ENCODE assay signal across 12 mouse cellular contexts in genomic region chr11:87579713-87580112, GRCm38 (mm10). TPM values are rescaled to one million over a fixed set of nuclear protein-coding genes. Genes with fewer than 3 reads are reported as not detected.
DNase-seq lines count a peak whose midpoint lies in the region; ATAC-seq lines count a peak whose summit lies in the region.
"Had no signal": no experiment of that assay in that cellular context is flagged by ENCODE, and none has a peak within 500 bp of the region (broad histone marks: within the 10 kb centered on the region; RNA-seq: fewer than 3 reads in every experiment).

No protein-coding gene starts in this region.

- no peak for ATAC-seq in heart, embryonic 11.5 days (replicated peaks; ENCODE audit: insufficient number of reproducible peaks, low FRiP score, low TSS enrichment)
- ATAC-seq in limb, embryonic 12.5 days (ENCODE audit: insufficient number of reproducible peaks, insufficient read depth, low FRiP score, low TSS enrichment, low read depth): no peak
- no peak for ATAC-seq in liver, embryonic 15.5 days (ENCODE audit: insufficient read depth)
- no peak for ATAC-seq in neural tube, embryonic 15.5 days (ENCODE audit: low FRiP score)

- H3K9me3 ChIP-seq in heart, embryonic 11.5 days (replicated peaks; ENCODE audit: control insufficient read depth, low read length): no peaks in the 10 kb centered on the region
- H3K9me3 ChIP-seq in limb, embryonic 12.5 days: no peaks in the 10 kb centered on the region
- no peaks in the 10 kb centered on the region for H3K9me3 ChIP-seq in limb, embryonic 10.5 days (replicated peaks)
- no peaks in the 10 kb centered on the region for H3K9me3 ChIP-seq in liver, embryonic 15.5 days (replicated peaks)
- no peaks in the 10 kb centered on the region for H3K9me3 ChIP-seq in neural tube, embryonic 15.5 days (replicated peaks)

- no peak overlapping the region for H3K4me3 ChIP-seq in heart, embryonic 11.5 days (ENCODE audit: low read depth, low read length)
- no peak overlapping the region for H3K4me3 ChIP-seq in limb, embryonic 12.5 days (replicated peaks)
- H3K4me3 ChIP-seq in limb, embryonic 10.5 days: no peak overlapping the region
- no peak overlapping the region for H3K4me3 ChIP-seq in liver, embryonic 15.5 days (replicated peaks)
- H3K4me3 ChIP-seq in neural tube, embryonic 15.5 days (replicated peaks): no peak overlapping the region
- H3K4me3 ChIP-seq: myocyte had no signal

- no peak for DNase-seq in heart, adult 11 months
- DNase-seq in limb, embryonic 10.5 days (ENCODE audit: low spot score): no peak
- no peak for DNase-seq in spleen, adult 12 weeks (ENCODE audit: low spot score)
- no peak for DNase-seq in retina, embryonic 14.5 days (ENCODE audit: low spot score)
- DNase-seq: right cerebral cortex, postnatal 4 days had no signal

- no peaks in the 10 kb centered on the region for H3K36me3 ChIP-seq in heart, embryonic 11.5 days (ENCODE audit: control insufficient read depth, insufficient read depth, low read length)
- H3K36me3 ChIP-seq in limb, embryonic 12.5 days: no peaks in the 10 kb centered on the region
- no peaks in the 10 kb centered on the region for H3K36me3 ChIP-seq in limb, embryonic 10.5 days
- no peaks in the 10 kb centered on the region for H3K36me3 ChIP-seq in liver, embryonic 15.5 days (replicated peaks)
- H3K36me3 ChIP-seq in neural tube, embryonic 15.5 days: no peaks in the 10 kb centered on the region

- H3K27ac ChIP-seq in heart, embryonic 11.5 days (ENCODE audit: low read depth, low read length): peak overlapping the region; percentile 42; the same call in 1 of the 2 replicates
- H3K27ac ChIP-seq in limb, embryonic 12.5 days: no peak overlapping the region
- H3K27ac ChIP-seq in limb, embryonic 10.5 days: no peak overlapping the region
- H3K27ac ChIP-seq in liver, embryonic 15.5 days (replicated peaks): peak overlapping the region; percentile 41; the same call in 1 of the 2 replicates
- no peak overlapping the region for H3K27ac ChIP-seq in neural tube, embryonic 15.5 days (replicated peaks)

- WGBS in heart, embryonic 11.5 days (ENCODE audit: insufficient replicate concordance): 32% methylated on average over 1 of the region's 1 CpGs
- 38% methylated on average over 1 of the region's 1 CpGs for WGBS in limb, embryonic 12.5 days
- 45% methylated on average over 1 of the region's 1 CpGs for WGBS in limb, embryonic 10.5 days
- 49% methylated on average over 1 of the region's 1 CpGs for WGBS in liver, embryonic 15.5 days (ENCODE audit: insufficient replicate concordance)
- WGBS in neural tube, embryonic 15.5 days: 28% methylated on average over 1 of the region's 1 CpGs

- 0 out of 2 replicates have a peak, but pooled peaks cover 2% of the 10 kb centered on the region for H3K27me3 ChIP-seq in heart, embryonic 11.5 days (ENCODE audit: control insufficient read depth, insufficient read depth, low read length)
- peaks cover 22% of the 10 kb centered on the region; the same call in 1 of the 2 replicates for H3K27me3 ChIP-seq in limb, embryonic 12.5 days
- H3K27me3 ChIP-seq in limb, embryonic 10.5 days (ENCODE audit: low read depth, poor library complexity, severe bottlenecking): peaks cover 38% of the 10 kb centered on the region
- H3K27me3 ChIP-seq in liver, embryonic 15.5 days: peaks cover 11% of the 10 kb centered on the region
- H3K27me3 ChIP-seq in neural tube, embryonic 15.5 days (replicated peaks): no peaks in the 10 kb centered on the region

- H3K4me2 ChIP-seq in heart, embryonic 11.5 days: no peak overlapping the region
- H3K4me2 ChIP-seq in limb, embryonic 12.5 days: 0 out of 2 replicates have a peak overlapping the region, but pooled peaks have one; percentile 92
- peak overlapping the region; percentile 97; the same call in 1 of the 2 replicates for H3K4me2 ChIP-seq in liver, embryonic 15.5 days
- H3K4me2 ChIP-seq in neural tube, embryonic 15.5 days: peak overlapping the region; percentile 95; the same call in 1 of the 2 replicates

- H3K9ac ChIP-seq in heart, embryonic 11.5 days (ENCODE audit: low read depth, low read length): no peak overlapping the region
- H3K9ac ChIP-seq in limb, embryonic 12.5 days (replicated peaks): no peak overlapping the region
- no peak overlapping the region; the same call in 1 of the 2 replicates for H3K9ac ChIP-seq in liver, embryonic 15.5 days
- no peak overlapping the region for H3K9ac ChIP-seq in neural tube, embryonic 15.5 days (replicated peaks)

- H3K4me1 ChIP-seq in heart, embryonic 11.5 days (ENCODE audit: control insufficient read depth, insufficient read depth, low read length): peaks cover 30% of the 10 kb centered on the region
- H3K4me1 ChIP-seq in limb, embryonic 12.5 days (replicated peaks): peaks cover 11% of the 10 kb centered on the region
- H3K4me1 ChIP-seq in limb, embryonic 10.5 days: peaks cover 27% of the 10 kb centered on the region
- H3K4me1 ChIP-seq in liver, embryonic 15.5 days (replicated peaks): peaks cover 25% of the 10 kb centered on the region
- H3K4me1 ChIP-seq in neural tube, embryonic 15.5 days: peaks cover 23% of the 10 kb centered on the region

RNA-seq across cellular contexts. Expression of gene Sept4, which starts 11.0 kb away (rescaled TPM):
- 11.7 and 13.3 TPM in 2 replicates for polyA plus RNA-seq in heart, embryonic 11.5 days (2014; fragmentation: Nextera tagmentation; extraction: Ambion mirVana)
- polyA plus RNA-seq in limb, embryonic 12.5 days (2016; fragmentation: Nextera tagmentation; extraction: Ambion mirVana): 10.7 and 10.9 TPM in 2 replicates
- polyA plus RNA-seq in limb, embryonic 10.5 days (2016; fragmentation: Nextera tagmentation; extraction: Ambion mirVana): 4.8 and 6.0 TPM in 2 replicates
- polyA plus RNA-seq in liver, embryonic 15.5 days (2015; fragmentation: Nextera tagmentation; extraction: Ambion mirVana): 11.6 and 12.6 TPM in 2 replicates
- 34.6 and 38.3 TPM in 2 replicates for polyA plus RNA-seq in neural tube, embryonic 15.5 days (2015; fragmentation: Nextera tagmentation; extraction: Ambion mirVana)

RNA-seq across cellular contexts. Expression of gene Mtmr4, which starts 12.2 kb away (rescaled TPM):
- 23.4 and 28.1 TPM in 2 replicates for polyA plus RNA-seq in heart, embryonic 11.5 days (2014; fragmentation: Nextera tagmentation; extraction: Ambion mirVana)
- 53.4 and 54.0 TPM in 2 replicates for polyA plus RNA-seq in limb, embryonic 12.5 days (2016; fragmentation: Nextera tagmentation; extraction: Ambion mirVana)
- 68.3 and 69.0 TPM in 2 replicates for polyA plus RNA-seq in limb, embryonic 10.5 days (2016; fragmentation: Nextera tagmentation; extraction: Ambion mirVana)
- polyA plus RNA-seq in liver, embryonic 15.5 days (2015; fragmentation: Nextera tagmentation; extraction: Ambion mirVana): 9.7 and 11.0 TPM in 2 replicates
- polyA plus RNA-seq in neural tube, embryonic 15.5 days (2015; fragmentation: Nextera tagmentation; extraction: Ambion mirVana): 41.0 and 42.8 TPM in 2 replicates

RNA-seq across cellular contexts. Expression of gene Gm11492, which starts 13.3 kb away (rescaled TPM):
- not detected in 2 replicates for polyA plus RNA-seq in heart, embryonic 11.5 days (2014; fragmentation: Nextera tagmentation; extraction: Ambion mirVana)
- not detected in 2 replicates for polyA plus RNA-seq in limb, embryonic 12.5 days (2016; fragmentation: Nextera tagmentation; extraction: Ambion mirVana)
- polyA plus RNA-seq in limb, embryonic 10.5 days (2016; fragmentation: Nextera tagmentation; extraction: Ambion mirVana): not detected in 2 replicates
- not detected in 2 replicates for polyA plus RNA-seq in liver, embryonic 15.5 days (2015; fragmentation: Nextera tagmentation; extraction: Ambion mirVana)
- not detected in 2 replicates for polyA plus RNA-seq in neural tube, embryonic 15.5 days (2015; fragmentation: Nextera tagmentation; extraction: Ambion mirVana)
- polyA plus RNA-seq: brain, embryonic 14.5 days; hindbrain, embryonic 16.5 days; myocyte had no signal

RNA-seq across cellular contexts. Expression of gene Hsf5, which starts 37.3 kb away (rescaled TPM):
- 0.11 and 0.18 TPM in 2 replicates for polyA plus RNA-seq in heart, embryonic 11.5 days (2014; fragmentation: Nextera tagmentation; extraction: Ambion mirVana)
- polyA plus RNA-seq in limb, embryonic 12.5 days (2016; fragmentation: Nextera tagmentation; extraction: Ambion mirVana): 0.19 and 0.21 TPM in 2 replicates
- 0.26 and 0.34 TPM in 2 replicates for polyA plus RNA-seq in limb, embryonic 10.5 days (2016; fragmentation: Nextera tagmentation; extraction: Ambion mirVana)
- polyA plus RNA-seq in liver, embryonic 15.5 days (2015; fragmentation: Nextera tagmentation; extraction: Ambion mirVana): not detected in 2 replicates
- 0.38 and 0.49 TPM in 2 replicates for polyA plus RNA-seq in neural tube, embryonic 15.5 days (2015; fragmentation: Nextera tagmentation; extraction: Ambion mirVana)
- polyA plus RNA-seq: myocyte had no signal

Comparison
In these comparisons a context has a peak if more than half of its experiments do, and no peak if none do; other contexts are left out.
1. H3K27ac ChIP-seq: peak in heart, embryonic 11.5 days (single experiment) and liver, embryonic 15.5 days (single experiment); none in limb, embryonic 12.5 days (single experiment), limb, embryonic 10.5 days (single experiment) and neural tube, embryonic 15.5 days (single experiment).